Mouse (Mus musculus) lung, adult 2 months (tissue): ENCODE results near the gene Tenm4. TPM values are rescaled to one million over a fixed set of nuclear protein-coding genes. Genes with fewer than 3 reads are reported as not detected.
"Not testable (repeated sequence)": the region's sequence is repeated elsewhere in the genome, so short reads cannot be mapped to it uniquely, and the experiment has no call there.

Experiments
- DNase-seq: peaks from one replicate; pipeline ENCODE4 v3.0.0; 2022
- H3K4me1 ChIP-seq: fragments of 200-500 bp; 2 replicates; pipeline ENCODE4 v1.6.1; 2011; ENCODE audit warnings: low read length; ENCODE audit not compliant: control insufficient read depth, insufficient read depth
- H3K4me3 ChIP-seq: fragments of 200-500 bp; replicated peaks from 2 replicates; pipeline ENCODE3; 2011; ENCODE audit warnings: low read depth, mild to moderate bottlenecking, control low read depth, low read length; ENCODE audit errors: extremely low read depth
- CTCF ChIP-seq: fragments of 200-500 bp; IDR thresholded peaks from 2 replicates; pipeline ENCODE4 v1.5.1; 2011; ENCODE audit warnings: mild to moderate bottlenecking, low read length, control low read depth; ENCODE audit not compliant: insufficient read depth
- POLR2A ChIP-seq: fragments of 200-500 bp; IDR thresholded peaks from 2 replicates; pipeline ENCODE4 v1.6.1; 2011; ENCODE audit warnings: low read depth, mild to moderate bottlenecking, control low read depth, low read length, borderline replicate concordance; ENCODE audit errors: extremely low read depth
- WGBS: fragments of 180-500 bp; shearing (Covaris S2); methylation state at CpG from one replicate; pipeline ENCODE4 v1.1.7; 2018; 5-methylcytosine and 5-hydroxymethylcytosine counted together
- polyA plus RNA-seq: library from polyadenylated mRNA; depleted of rRNA; stranded (reverse); fragments of >200 nt; gene quantifications from 2 replicates; pipeline ENCODE4 v1.2.3, GENCODE M21; 2012

Gene Tenm4
- polyA plus RNA-seq, 1 experiment, result 0.98 TPM

- TF ChIP-seq CTCF, result peak; percentile 95
- TF ChIP-seq POLR2A, result no peak
- peak; percentile 70 for DNase-seq
- 1% methylated on average over 6 of the region's 6 CpGs for WGBS
- H3K4me3 ChIP-seq, result no peak overlapping the region
- no peaks in the 10 kb centered on the region for H3K4me1 ChIP-seq
Measured at GRCm38 (mm10) chr7:96914031-96914430, 743.0 kb downstream of the Tenm4 start.

- Histone ChIP-seq H3K4me3 (no peak overlapping the region), H3K4me1 (no peaks in the 10 kb centered on the region)
- WGBS, result 1% methylated on average over 2 of the region's 2 CpGs
- no peak for TF ChIP-seq POLR2A
- peak; percentile 63 for TF ChIP-seq CTCF
- DNase-seq, result peak; percentile 15
Measured at GRCm38 (mm10) chr7:96915452-96916105, 744.5 kb downstream of the Tenm4 start.

GRCm38 (mm10) chr7:96920447-96921095 lies 749.5 kb downstream of the Tenm4 start:
- TF ChIP-seq CTCF (no peak), POLR2A (no peak)
- 69% methylated on average over 7 of the region's 7 CpGs for WGBS

GRCm38 (mm10) chr7:96922927-96923326 lies 751.9 kb downstream of the Tenm4 start:
- 91% methylated on average over 2 of the region's 2 CpGs for WGBS
- Histone ChIP-seq H3K4me1 (no peaks in the 10 kb centered on the region), H3K4me3 (no peak overlapping the region)
- TF ChIP-seq CTCF (no peak), POLR2A (no peak)
- no peak for DNase-seq

More at GRCm38 (mm10) chr7:96920447-96921095, 749.5 kb downstream of the Tenm4 start:
- DNase-seq, result no peak
- H3K4me3 ChIP-seq, result no peak overlapping the region
- no peaks in the 10 kb centered on the region for H3K4me1 ChIP-seq

- DNase-seq, result no peak
- 68% methylated on average over 5 of the region's 5 CpGs for WGBS
- H3K4me3 ChIP-seq, result no peak overlapping the region
- TF ChIP-seq CTCF (no peak), POLR2A (no peak)
- H3K4me1 ChIP-seq, result no peaks in the 10 kb centered on the region
Measured at GRCm38 (mm10) chr7:96943715-96944377, 772.8 kb downstream of the Tenm4 start.

GRCm38 (mm10) chr7:96946501-96946900 lies 775.5 kb downstream of the Tenm4 start:
- not testable (repeated sequence) for DNase-seq, H3K4me3 ChIP-seq, H3K4me1 ChIP-seq
- WGBS, result 81% methylated on average over 8 of the region's 8 CpGs

GRCm38 (mm10) chr7:96951281-96952051 lies 780.4 kb downstream of the Tenm4 start, which contains the start of gene Nars2:
Nars2 (plus strand) TSS chr7:96951505.
- DNase-seq, result peak; percentile 89
- TF ChIP-seq POLR2A (peak; percentile 97; the same call in 1 of the 2 replicates), CTCF (no peak)
- Histone ChIP-seq H3K4me3 (peak within 1 kb of the TSS; percentile 74), H3K4me1 (peaks cover 2% of the 10 kb centered on the region; the same call in 1 of the 2 replicates)
- WGBS, result under 1% methylated on average over 62 of the region's 62 CpGs

GRCm38 (mm10) chr7:96952094-96952493 lies 781.0 kb downstream of the Tenm4 start:
- peaks cover 2% of the 10 kb centered on the region; the same call in 1 of the 2 replicates for H3K4me1 ChIP-seq
- DNase-seq, result no peak
- peak overlapping the region; percentile 74 for H3K4me3 ChIP-seq
- 20% methylated on average over 5 of the region's 5 CpGs for WGBS
- no peak for TF ChIP-seq POLR2A
- no peak for TF ChIP-seq CTCF

- DNase-seq, result no peak
- no peaks in the 10 kb centered on the region for H3K4me1 ChIP-seq
- no peak overlapping the region for H3K4me3 ChIP-seq
- TF ChIP-seq CTCF, result no peak
- TF ChIP-seq POLR2A, result no peak
- 92% methylated on average over 5 of the region's 5 CpGs for WGBS
Measured at GRCm38 (mm10) chr7:96959168-96959567, 788.1 kb downstream of the Tenm4 start.
